Mouse (Mus musculus) G1E (cell line): ENCODE data around the gene Ifnz.
"Not testable (repeated sequence)": the region's sequence is repeated elsewhere in the genome, so short reads cannot be mapped to it uniquely, and the experiment has no call there.

Experiments used
- CTCF ChIP-seq: IDR thresholded peaks from 2 replicates; pipeline ENCODE4 v1.5.1; 2012; ENCODE audit warnings: low read depth, low read length, inconsistent platforms, mixed read lengths
- GATA1 ChIP-seq: IDR thresholded peaks from 2 replicates; pipeline ENCODE4 v1.6.1; 2012; ENCODE audit warnings: borderline replicate concordance, low read length, inconsistent platforms, mixed read lengths

DNA sequence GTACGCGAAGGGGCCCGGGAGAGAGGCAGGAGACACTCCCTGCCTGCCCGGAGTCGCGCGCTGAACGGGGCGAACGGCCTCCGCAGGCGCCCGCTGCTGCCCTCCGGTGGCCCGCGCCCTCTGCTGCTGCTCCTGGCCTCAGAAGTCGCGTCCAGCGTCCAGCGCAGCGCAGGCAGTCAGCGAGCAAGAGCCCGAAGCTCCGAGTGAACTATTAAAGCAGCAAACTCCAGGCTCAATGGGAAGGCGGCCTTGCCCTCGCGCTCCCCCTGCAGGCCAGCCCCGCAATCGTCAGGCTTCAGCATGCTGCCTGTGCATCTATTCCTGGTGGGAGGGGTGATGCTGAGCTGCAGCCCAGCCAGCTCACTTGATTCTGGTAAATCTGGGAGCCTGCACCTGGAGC is 21.0 kb downstream of the Ifnz start, which contains the start of gene Gm13287:
- TF ChIP-seq CTCF, GATA1: not testable (repeated sequence)
